Mouse (Mus musculus) neural tube, embryonic 12.5 days (tissue): Measurements from ENCODE around the gene Hadhb. TPM values are rescaled to one million over a fixed set of nuclear protein-coding genes. Genes with fewer than 3 reads are reported as not detected.
A peak's percentile ranks its signal among the peaks of the same experiment; 100 is the strongest.

ENCODE experiments used
- ATAC-seq: fragments of 200-750 bp; cut with Nextera tagmentation; 2 replicates; pipeline ENCODE4 v1.8.0; 2017; ENCODE audit warnings: low read depth, mild to moderate bottlenecking, moderate TSS enrichment, moderate library complexity; ENCODE audit not compliant: low FRiP score
- H3K27ac ChIP-seq: fragments of 300-500 bp; sonication (generic); 2 replicates; pipeline ENCODE4 v1.5.1; 2016
- H3K27me3 ChIP-seq: fragments of 300-500 bp; sonication (generic); replicated peaks from 2 replicates; pipeline ENCODE4 v1.6.1; 2016; ENCODE audit warnings: mild to moderate bottlenecking
- H3K36me3 ChIP-seq: fragments of 300-500 bp; sonication (generic); 2 replicates; pipeline ENCODE4 v1.6.1; 2016; ENCODE audit warnings: mild to moderate bottlenecking
- H3K4me1 ChIP-seq: fragments of 300-500 bp; sonication (generic); 2 replicates; pipeline ENCODE4 v1.6.1; 2016
- H3K4me2 ChIP-seq: fragments of 300-500 bp; sonication (generic); replicated peaks from 2 replicates; pipeline ENCODE4 v1.6.1; 2016; ENCODE audit warnings: mild to moderate bottlenecking
- H3K4me3 ChIP-seq: fragments of 300-500 bp; sonication (generic); 2 replicates; pipeline ENCODE4 v1.5.1; 2016
- H3K9ac ChIP-seq: fragments of 300-500 bp; sonication (generic); 2 replicates; pipeline ENCODE4 v1.6.1; 2016; ENCODE audit warnings: mild to moderate bottlenecking
- H3K9me3 ChIP-seq: fragments of 300-500 bp; sonication (generic); 2 replicates; pipeline ENCODE4 v1.6.1; 2016; ENCODE audit warnings: mild to moderate bottlenecking
- WGBS: fragments of 180-500 bp; shearing (Covaris S2); methylation state at CpG from one replicate; pipeline ENCODE4 v1.1.7; 2016; 5-methylcytosine and 5-hydroxymethylcytosine counted together
- polyA plus RNA-seq: library from polyadenylated mRNA; unstranded; fragments of >200 nt; fragmentation: Nextera tagmentation; extraction: Ambion mirVana; gene quantifications from 2 replicates; pipeline ENCODE4 v1.2.1, GENCODE M21; 2016

Gene Hadhb
- polyA plus RNA-seq, 1 experiment from 2014 or later, result 95.7 TPM

- under 1% methylated on average over 98 of the region's 103 CpGs for WGBS
- H3K36me3 ChIP-seq, result peaks cover 68% of the 10 kb centered on the region
- H3K9ac ChIP-seq, result peak overlapping the region; percentile 55
- peaks cover 34% of the 10 kb centered on the region for H3K27me3 ChIP-seq
- H3K9me3 ChIP-seq, result no peaks in the 10 kb centered on the region
- peak overlapping the region; percentile 44 for H3K4me3 ChIP-seq
- peak; percentile 78 for ATAC-seq
- no peak overlapping the region for H3K27ac ChIP-seq
- H3K4me2 ChIP-seq, result peak overlapping the region; percentile 82
- peaks cover 46% of the 10 kb centered on the region for H3K4me1 ChIP-seq
These were observed 40.9 kb upstream of the Hadhb start for GRCm38 (mm10) chr5:30113881-30114760.

- Histone ChIP-seq H3K9me3 (no peaks in the 10 kb centered on the region), H3K27ac (no peak overlapping the region), H3K4me3 (peak overlapping the region; percentile 44), H3K27me3 (peaks cover 34% of the 10 kb centered on the region), H3K4me2 (peak overlapping the region; percentile 82), H3K4me1 (peaks cover 40% of the 10 kb centered on the region), H3K36me3 (peaks cover 69% of the 10 kb centered on the region), H3K9ac (peak overlapping the region; percentile 55)
- ATAC-seq, result peak; percentile 4; the same call in 1 of the 2 replicates
- WGBS, result 2% methylated on average over 28 of the region's 28 CpGs
These were observed 40.3 kb upstream of the Hadhb start for GRCm38 (mm10) chr5:30114761-30115140.

- Histone ChIP-seq H3K4me2 (no peak overlapping the region), H3K9ac (no peak overlapping the region), H3K9me3 (no peaks in the 10 kb centered on the region), H3K36me3 (peaks cover 78% of the 10 kb centered on the region), H3K4me3 (no peak overlapping the region), H3K27ac (no peak overlapping the region), H3K27me3 (peaks cover 34% of the 10 kb centered on the region), H3K4me1 (peaks cover 30% of the 10 kb centered on the region)
- 20% methylated on average over 10 of the region's 10 CpGs for WGBS
- no peak for ATAC-seq
These were observed 39.3 kb upstream of the Hadhb start for GRCm38 (mm10) chr5:30115718-30116117.

- Histone ChIP-seq H3K27ac (no peak overlapping the region), H3K27me3 (peaks cover 18% of the 10 kb centered on the region), H3K9ac (no peak overlapping the region), H3K9me3 (no peaks in the 10 kb centered on the region), H3K4me2 (no peak overlapping the region), H3K4me1 (peaks cover 16% of the 10 kb centered on the region), H3K4me3 (no peak overlapping the region), H3K36me3 (peaks cover 94% of the 10 kb centered on the region)
- WGBS, result 88% methylated on average over 1 of the region's 1 CpGs
- no peak for ATAC-seq
These were observed 37.0 kb upstream of the Hadhb start for GRCm38 (mm10) chr5:30118018-30118417.

GRCm38 (mm10) chr5:30119163-30119562 lies 35.9 kb upstream of the Hadhb start:
- peaks cover 7% of the 10 kb centered on the region; the same call in 1 of the 2 replicates for H3K27me3 ChIP-seq
- no peak overlapping the region for H3K4me2 ChIP-seq
- H3K9me3 ChIP-seq, result no peaks in the 10 kb centered on the region
- H3K27ac ChIP-seq, result no peak overlapping the region
- H3K36me3 ChIP-seq, result peaks cover 97% of the 10 kb centered on the region
- peaks cover 8% of the 10 kb centered on the region for H3K4me1 ChIP-seq
- no peak overlapping the region for H3K9ac ChIP-seq
- 91% methylated on average over 6 of the region's 6 CpGs for WGBS
- ATAC-seq, result no peak
- H3K4me3 ChIP-seq, result no peak overlapping the region

- Histone ChIP-seq H3K27ac (no peak overlapping the region), H3K9ac (no peak overlapping the region), H3K36me3 (peaks cover 97% of the 10 kb centered on the region), H3K4me2 (no peak overlapping the region), H3K9me3 (no peaks in the 10 kb centered on the region), H3K4me3 (no peak overlapping the region), H3K27me3 (peaks cover under 1% of the 10 kb centered on the region; the same call in 1 of the 2 replicates), H3K4me1 (no peaks in the 10 kb centered on the region)
- ATAC-seq, result no peak
- WGBS, result 93% methylated on average over 7 of the region's 7 CpGs
These were observed 34.9 kb upstream of the Hadhb start for GRCm38 (mm10) chr5:30120106-30120505.

GRCm38 (mm10) chr5:30122481-30122880 lies 32.6 kb upstream of the Hadhb start:
- Histone ChIP-seq H3K9ac (no peak overlapping the region), H3K9me3 (no peaks in the 10 kb centered on the region), H3K36me3 (peaks cover 90% of the 10 kb centered on the region), H3K4me3 (no peak overlapping the region), H3K27ac (no peak overlapping the region), H3K4me1 (no peaks in the 10 kb centered on the region), H3K27me3 (no peaks in the 10 kb centered on the region), H3K4me2 (no peak overlapping the region)
- 94% methylated on average over 6 of the region's 6 CpGs for WGBS
- ATAC-seq, result no peak

- peaks cover 82% of the 10 kb centered on the region for H3K36me3 ChIP-seq
- no peaks in the 10 kb centered on the region for H3K4me1 ChIP-seq
- H3K9me3 ChIP-seq, result no peaks in the 10 kb centered on the region
- H3K4me2 ChIP-seq, result no peak overlapping the region
- H3K27ac ChIP-seq, result no peak overlapping the region
- H3K4me3 ChIP-seq, result no peak overlapping the region
- ATAC-seq, result no peak
- H3K27me3 ChIP-seq, result no peaks in the 10 kb centered on the region
- WGBS, result 54% methylated on average over 5 of the region's 5 CpGs
- no peak overlapping the region for H3K9ac ChIP-seq
These were observed 29.5 kb upstream of the Hadhb start for GRCm38 (mm10) chr5:30125587-30125986.

- H3K9me3 ChIP-seq, result no peaks in the 10 kb centered on the region
- no peak overlapping the region for H3K27ac ChIP-seq
- 91% methylated on average over 7 of the region's 7 CpGs for WGBS
- no peak overlapping the region for H3K4me2 ChIP-seq
- peaks cover 77% of the 10 kb centered on the region for H3K36me3 ChIP-seq
- H3K27me3 ChIP-seq, result no peaks in the 10 kb centered on the region
- H3K4me3 ChIP-seq, result no peak overlapping the region
- H3K9ac ChIP-seq, result no peak overlapping the region
- ATAC-seq, result no peak
- H3K4me1 ChIP-seq, result no peaks in the 10 kb centered on the region
These were observed 28.3 kb upstream of the Hadhb start for GRCm38 (mm10) chr5:30126756-30127155.

GRCm38 (mm10) chr5:30127921-30128597 lies 27.0 kb upstream of the Hadhb start:
- peaks cover 76% of the 10 kb centered on the region for H3K36me3 ChIP-seq
- H3K27me3 ChIP-seq, result no peaks in the 10 kb centered on the region
- no peaks in the 10 kb centered on the region for H3K9me3 ChIP-seq
- no peak overlapping the region for H3K4me2 ChIP-seq
- no peaks in the 10 kb centered on the region for H3K4me1 ChIP-seq
- 96% methylated on average over 13 of the region's 13 CpGs for WGBS
- H3K9ac ChIP-seq, result no peak overlapping the region
- no peak overlapping the region for H3K4me3 ChIP-seq
- no peak overlapping the region for H3K27ac ChIP-seq
- ATAC-seq, result no peak

- WGBS, result 92% methylated on average over 6 of the region's 6 CpGs
- H3K36me3 ChIP-seq, result peaks cover 74% of the 10 kb centered on the region
These were observed 26.4 kb upstream of the Hadhb start for GRCm38 (mm10) chr5:30128680-30129079.

GRCm38 (mm10) chr5:30131246-30131645 lies 23.8 kb upstream of the Hadhb start:
- Histone ChIP-seq H3K9me3 (no peaks in the 10 kb centered on the region), H3K4me2 (no peak overlapping the region), H3K27ac (no peak overlapping the region), H3K4me1 (no peaks in the 10 kb centered on the region), H3K9ac (no peak overlapping the region), H3K4me3 (no peak overlapping the region), H3K36me3 (peaks cover 75% of the 10 kb centered on the region), H3K27me3 (no peaks in the 10 kb centered on the region)
- WGBS, result 94% methylated on average over 4 of the region's 4 CpGs
- ATAC-seq, result no peak

More at GRCm38 (mm10) chr5:30128680-30129079, 26.4 kb upstream of the Hadhb start:
- no peak overlapping the region for H3K9ac ChIP-seq
- H3K4me2 ChIP-seq, result no peak overlapping the region
- no peaks in the 10 kb centered on the region for H3K4me1 ChIP-seq
- ATAC-seq, result no peak
- no peak overlapping the region for H3K27ac ChIP-seq
- no peaks in the 10 kb centered on the region for H3K9me3 ChIP-seq
- H3K27me3 ChIP-seq, result no peaks in the 10 kb centered on the region
- no peak overlapping the region for H3K4me3 ChIP-seq
